In genomic region chr5:129999097-129999496, GRCm38 (mm10) we compare ENCODE assay signal across 8 mouse cellular contexts. TPM values are rescaled to one million over a fixed set of nuclear protein-coding genes. Genes with fewer than 3 reads are reported as not detected.
DNase-seq lines count a peak whose midpoint lies in the region; ATAC-seq and TF ChIP-seq lines count a peak whose summit lies in the region.

No protein-coding gene starts in this region.

- WGBS in neural tube, embryonic 15.5 days, result 38% methylated on average over 4 of the region's 4 CpGs
- WGBS in hindbrain, embryonic 15.5 days, result 34% methylated on average over 4 of the region's 4 CpGs
- 42% methylated on average over 4 of the region's 4 CpGs for WGBS in liver, embryonic 14.5 days (ENCODE audit: insufficient replicate concordance)

- peaks cover 20% of the 10 kb centered on the region for H3K4me1 ChIP-seq in neural tube, embryonic 15.5 days
- peaks cover 13% of the 10 kb centered on the region for H3K4me1 ChIP-seq in hindbrain, embryonic 15.5 days (replicated peaks)
- H3K4me1 ChIP-seq in liver, embryonic 14.5 days (replicated peaks; ENCODE audit: control insufficient read depth in 2 of 2, insufficient read depth in 2 of 2, low read length in 1 of 2), result peaks cover 9 to 26% of the 10 kb centered on the region in 2 experiments

- no peaks in the 10 kb centered on the region for H3K27me3 ChIP-seq in neural tube, embryonic 15.5 days (replicated peaks)
- H3K27me3 ChIP-seq in hindbrain, embryonic 15.5 days, result no peaks in the 10 kb centered on the region
- no peaks in the 10 kb centered on the region for H3K27me3 ChIP-seq in liver, embryonic 14.5 days (ENCODE audit: control insufficient read depth, insufficient read depth, low read length)

- no peak overlapping the region for H3K4me3 ChIP-seq in neural tube, embryonic 15.5 days (replicated peaks)
- no peak overlapping the region for H3K4me3 ChIP-seq in hindbrain, embryonic 15.5 days
- H3K4me3 ChIP-seq in liver, embryonic 14.5 days (ENCODE audit: insufficient read depth in 1 of 2, low read depth in 2 of 2, low read length in 2 of 2), result no peak overlapping the region

- H3K9me3 ChIP-seq in neural tube, embryonic 15.5 days (replicated peaks), result no peaks in the 10 kb centered on the region
- no peaks in the 10 kb centered on the region for H3K9me3 ChIP-seq in hindbrain, embryonic 15.5 days
- no peaks in the 10 kb centered on the region for H3K9me3 ChIP-seq in liver, embryonic 14.5 days (ENCODE audit: control insufficient read depth, low read length)

- no peak overlapping the region for H3K4me2 ChIP-seq in neural tube, embryonic 15.5 days
- no peak overlapping the region for H3K4me2 ChIP-seq in hindbrain, embryonic 15.5 days
- H3K4me2 ChIP-seq in liver, embryonic 14.5 days (ENCODE audit: low read depth), result no peak overlapping the region

- TF ChIP-seq EP300 in liver, embryonic 14.5 days (IDR thresholded peaks at IDR 0.05; ENCODE audit: low read depth), result no peak

- no peaks in the 10 kb centered on the region for H3K36me3 ChIP-seq in neural tube, embryonic 15.5 days
- H3K36me3 ChIP-seq in hindbrain, embryonic 15.5 days, result no peaks in the 10 kb centered on the region
- H3K36me3 ChIP-seq in liver, embryonic 14.5 days (replicated peaks; ENCODE audit: control insufficient read depth, insufficient read depth, low read depth), result no peaks in the 10 kb centered on the region; the same call in 1 of the 2 replicates

- H3K27ac ChIP-seq in neural tube, embryonic 15.5 days (replicated peaks), result no peak overlapping the region
- no peak overlapping the region for H3K27ac ChIP-seq in hindbrain, embryonic 15.5 days (replicated peaks)
- no peak overlapping the region for H3K27ac ChIP-seq in liver, embryonic 14.5 days

- DNase-seq in adrenal gland, adult (ENCODE audit: inconsistent age in 2 of 2, low spot score in 1 of 2), result peak; percentile 54 to 81
- no peak for DNase-seq in adrenal gland, adult 8-10 months
- DNase-seq in neural tube, embryonic 10.5 days (ENCODE audit: extremely low spot score, low spot score), result peak; percentile 42
- DNase-seq in cerebellum, postnatal 14 days, result peak; percentile 78 to 80
- no peak for DNase-seq in liver, embryonic 14.5 days (ENCODE audit: low read depth in 3 of 3, low spot score in 3 of 3)
- peak; percentile 59 to 65 for DNase-seq in right cerebral cortex, postnatal 10 days (ENCODE audit: low spot score in 2 of 2)

- peak; percentile 96 for TF ChIP-seq CTCF in liver, embryonic 14.5 days (IDR thresholded peaks at IDR 0.05; ENCODE audit: low read depth)

- no peak overlapping the region for H3K9ac ChIP-seq in neural tube, embryonic 15.5 days (replicated peaks)
- no peak overlapping the region for H3K9ac ChIP-seq in hindbrain, embryonic 15.5 days
- H3K9ac ChIP-seq in liver, embryonic 14.5 days (replicated peaks), result no peak overlapping the region

- no peak for ATAC-seq in neural tube, embryonic 15.5 days (ENCODE audit: low FRiP score)
- ATAC-seq in hindbrain, embryonic 15.5 days (ENCODE audit: low FRiP score, low read depth), result peak; percentile 23; the same call in 1 of the 2 replicates
- ATAC-seq in liver, embryonic 14.5 days (ENCODE audit: insufficient read depth), result no peak

RNA-seq across cellular contexts. Expression of gene Gusb, which starts 3.8 kb away (rescaled TPM):
- 10 to 100 TPM; 57.5 to 75.2 (median 68.5) TPM for total RNA-seq in adrenal gland, adult 8-10 months (2022)
- 37.8 and 45.4 TPM in 2 replicates for polyA plus RNA-seq in neural tube, embryonic 15.5 days (2015; fragmentation: Nextera tagmentation; extraction: Ambion mirVana)
- 31.9 and 33.9 TPM in 2 replicates for polyA plus RNA-seq in hindbrain, embryonic 15.5 days (2015; fragmentation: Nextera tagmentation; extraction: Ambion mirVana)
- polyA plus RNA-seq in liver, embryonic 14.5 days (2012; rRNA removed), result 15.5 and 18.7 TPM in 2 replicates
- 37.7 and 37.9 TPM in 2 replicates for polyA plus RNA-seq in liver, embryonic 14.5 days (2014; fragmentation: Nextera tagmentation; extraction: Ambion mirVana)

RNA-seq across cellular contexts. Expression of gene Asl, which starts 29.9 kb away (rescaled TPM):
- total RNA-seq in adrenal gland, adult 8-10 months (2022), result 100 to 1,000 TPM; 137 to 158 (median 148) TPM
- polyA plus RNA-seq in neural tube, embryonic 15.5 days (2015; fragmentation: Nextera tagmentation; extraction: Ambion mirVana), result 38.7 and 46.2 TPM in 2 replicates
- polyA plus RNA-seq in hindbrain, embryonic 15.5 days (2015; fragmentation: Nextera tagmentation; extraction: Ambion mirVana), result 37.4 and 39.5 TPM in 2 replicates
- polyA plus RNA-seq in liver, embryonic 14.5 days (2012; rRNA removed), result 26.1 and 30.4 TPM in 2 replicates
- 39.8 and 47.3 TPM in 2 replicates for polyA plus RNA-seq in liver, embryonic 14.5 days (2014; fragmentation: Nextera tagmentation; extraction: Ambion mirVana)

RNA-seq across cellular contexts. Expression of gene Crcp, which starts 30.0 kb away (rescaled TPM):
- 10 to 100 TPM; 44.8 to 48.3 (median 47.7) TPM for total RNA-seq in adrenal gland, adult 8-10 months (2022)
- polyA plus RNA-seq in neural tube, embryonic 15.5 days (2015; fragmentation: Nextera tagmentation; extraction: Ambion mirVana), result 73.4 and 80.4 TPM in 2 replicates
- 82.2 and 83.2 TPM in 2 replicates for polyA plus RNA-seq in hindbrain, embryonic 15.5 days (2015; fragmentation: Nextera tagmentation; extraction: Ambion mirVana)
- 8.6 and 15.8 TPM in 2 replicates for polyA plus RNA-seq in liver, embryonic 14.5 days (2012; rRNA removed)
- polyA plus RNA-seq in liver, embryonic 14.5 days (2014; fragmentation: Nextera tagmentation; extraction: Ambion mirVana), result 14.7 and 16.1 TPM in 2 replicates

RNA-seq across cellular contexts. Expression of gene Vkorc1l1, which starts 57.3 kb away (rescaled TPM):
- total RNA-seq in adrenal gland, adult 8-10 months (2022), result 10 to 100 TPM; 29.2 to 38.6 (median 34.6) TPM
- polyA plus RNA-seq in neural tube, embryonic 15.5 days (2015; fragmentation: Nextera tagmentation; extraction: Ambion mirVana), result 28.9 and 30.5 TPM in 2 replicates
- polyA plus RNA-seq in hindbrain, embryonic 15.5 days (2015; fragmentation: Nextera tagmentation; extraction: Ambion mirVana), result 31.3 and 33.4 TPM in 2 replicates
- polyA plus RNA-seq in liver, embryonic 14.5 days (2012; rRNA removed), result 16.5 and 16.6 TPM in 2 replicates
- polyA plus RNA-seq in liver, embryonic 14.5 days (2014; fragmentation: Nextera tagmentation; extraction: Ambion mirVana), result 16.2 and 17.5 TPM in 2 replicates

Comparison
In these comparisons a context has a peak if more than half of its experiments do, and no peak if none do; other contexts are left out.
1. DNase-seq: peak in adrenal gland, adult (2 of 2), neural tube, embryonic 10.5 days (single experiment), cerebellum, postnatal 14 days (2 of 2) and right cerebral cortex, postnatal 10 days (2 of 2); none in adrenal gland, adult 8-10 months (single experiment) and liver, embryonic 14.5 days (0 of 3).